19 mouse cellular contexts compared by ENCODE assay signal in genomic region chr12:117156256-117156655, GRCm38 (mm10).
DNase-seq lines count a peak whose midpoint lies in the region; ATAC-seq lines count a peak whose summit lies in the region.
"Had no signal": no experiment of that assay in that cellular context is flagged by ENCODE, and none has a peak within 500 bp of the region (broad histone marks: within the 10 kb centered on the region; RNA-seq: fewer than 3 reads in every experiment).

No protein-coding gene starts in this region.

- 9% methylated on average over 5 of the region's 5 CpGs for WGBS in neural tube, embryonic 11.5 days
- 14% methylated on average over 5 of the region's 5 CpGs for WGBS in hindbrain, embryonic 12.5 days
- 8% methylated on average over 5 of the region's 5 CpGs for WGBS in midbrain, embryonic 12.5 days
- WGBS in kidney, embryonic 16.5 days, result 20% methylated on average over 5 of the region's 5 CpGs

- peak overlapping the region; percentile 83 for H3K9ac ChIP-seq in neural tube, embryonic 11.5 days (ENCODE audit: low read length)
- peak overlapping the region; percentile 89 for H3K9ac ChIP-seq in hindbrain, embryonic 12.5 days
- peak overlapping the region; percentile 100 for H3K9ac ChIP-seq in midbrain, embryonic 12.5 days (replicated peaks)
- H3K9ac ChIP-seq in kidney, embryonic 16.5 days (replicated peaks; ENCODE audit: low read length), result no peak overlapping the region
- H3K9ac ChIP-seq: limb, embryonic 15.5 days; lung, embryonic 14.5 days had no signal

- H3K27ac ChIP-seq in neural tube, embryonic 11.5 days (ENCODE audit: low read depth, low read length), result peak overlapping the region; percentile 91
- H3K27ac ChIP-seq in hindbrain, embryonic 12.5 days, result peak overlapping the region; percentile 95
- H3K27ac ChIP-seq in midbrain, embryonic 12.5 days (replicated peaks), result peak overlapping the region; percentile 99
- no peak overlapping the region for H3K27ac ChIP-seq in kidney, embryonic 16.5 days (ENCODE audit: low read length)
- H3K27ac ChIP-seq: limb, embryonic 15.5 days had no signal

- no peak for ATAC-seq in neural tube, embryonic 11.5 days (ENCODE audit: insufficient read depth, low FRiP score, low TSS enrichment)
- ATAC-seq in hindbrain, embryonic 12.5 days (ENCODE audit: low FRiP score), result no peak
- no peak for ATAC-seq in midbrain, embryonic 12.5 days (ENCODE audit: low FRiP score, low read depth)
- ATAC-seq in kidney, embryonic 16.5 days (ENCODE audit: low FRiP score, low TSS enrichment), result no peak

- H3K4me2 ChIP-seq in neural tube, embryonic 11.5 days (ENCODE audit: low read depth), result peak overlapping the region; percentile 73
- peak overlapping the region; percentile 83 for H3K4me2 ChIP-seq in hindbrain, embryonic 12.5 days (replicated peaks)
- H3K4me2 ChIP-seq in midbrain, embryonic 12.5 days (replicated peaks), result peak overlapping the region; percentile 67
- H3K4me2 ChIP-seq in kidney, embryonic 16.5 days (replicated peaks; ENCODE audit: low read depth, low read length), result no peak overlapping the region
- H3K4me2 ChIP-seq: heart, embryonic 11.5 days; limb, embryonic 15.5 days had no signal

- DNase-seq in neural tube, embryonic 11.5 days (ENCODE audit: low spot score), result no peak
- DNase-seq in neural tube, embryonic 10.5 days (ENCODE audit: extremely low spot score, low spot score), result no peak
- no peak for DNase-seq in thymus, postnatal 0 days (ENCODE audit: low spot score)
- no peak for DNase-seq in cerebellum, postnatal 4 days (ENCODE audit: low spot score in 2 of 2)
- DNase-seq in right cerebral cortex, postnatal 36 days (ENCODE audit: low spot score in 2 of 2), result no peak
- DNase-seq: adrenal gland, postnatal 36 days; cerebellum, adult 11 months; heart, postnatal 4 days; kidney, adult 9 months; lung, embryonic 14.5 days; spleen, adult 18-20 months; thymus, adult 18-20 months had no signal

- H3K9me3 ChIP-seq in neural tube, embryonic 11.5 days (ENCODE audit: control insufficient read depth, low read length), result no peaks in the 10 kb centered on the region
- no peaks in the 10 kb centered on the region for H3K9me3 ChIP-seq in hindbrain, embryonic 12.5 days (replicated peaks)
- no peaks in the 10 kb centered on the region for H3K9me3 ChIP-seq in midbrain, embryonic 12.5 days
- no peaks in the 10 kb centered on the region for H3K9me3 ChIP-seq in kidney, embryonic 16.5 days (ENCODE audit: low read length)
- H3K9me3 ChIP-seq: limb, embryonic 15.5 days had no signal

- peak overlapping the region; percentile 70 for H3K4me3 ChIP-seq in neural tube, embryonic 11.5 days (ENCODE audit: low read depth, low read length)
- peak overlapping the region; percentile 81 for H3K4me3 ChIP-seq in hindbrain, embryonic 12.5 days
- H3K4me3 ChIP-seq in midbrain, embryonic 12.5 days, result peak overlapping the region; percentile 94
- H3K4me3 ChIP-seq in kidney, embryonic 16.5 days (ENCODE audit: low read length), result no peak overlapping the region
- H3K4me3 ChIP-seq: erythroblast, embryonic 14.5 days; limb, embryonic 15.5 days had no signal

- H3K4me1 ChIP-seq in neural tube, embryonic 11.5 days (ENCODE audit: control insufficient read depth, insufficient read depth, low read length), result peaks cover 49% of the 10 kb centered on the region
- H3K4me1 ChIP-seq in hindbrain, embryonic 12.5 days, result peaks cover 74% of the 10 kb centered on the region
- peaks cover 63% of the 10 kb centered on the region for H3K4me1 ChIP-seq in midbrain, embryonic 12.5 days
- peaks cover 26% of the 10 kb centered on the region for H3K4me1 ChIP-seq in kidney, embryonic 16.5 days (ENCODE audit: insufficient read depth, low read length)

- H3K36me3 ChIP-seq in neural tube, embryonic 11.5 days (ENCODE audit: control insufficient read depth, insufficient read depth, low read length), result no peaks in the 10 kb centered on the region
- no peaks in the 10 kb centered on the region for H3K36me3 ChIP-seq in hindbrain, embryonic 12.5 days
- peaks cover 12% of the 10 kb centered on the region; the same call in 1 of the 2 replicates for H3K36me3 ChIP-seq in midbrain, embryonic 12.5 days
- no peaks in the 10 kb centered on the region for H3K36me3 ChIP-seq in kidney, embryonic 16.5 days (ENCODE audit: insufficient read depth, low read length)
- H3K36me3 ChIP-seq: G1E; limb, embryonic 15.5 days had no signal

- H3K27me3 ChIP-seq in neural tube, embryonic 11.5 days (ENCODE audit: control insufficient read depth, insufficient read depth, low read length), result peaks cover 55% of the 10 kb centered on the region
- peaks cover 40% of the 10 kb centered on the region for H3K27me3 ChIP-seq in hindbrain, embryonic 12.5 days
- no peaks in the 10 kb centered on the region; the same call in 1 of the 2 replicates for H3K27me3 ChIP-seq in midbrain, embryonic 12.5 days
- peaks cover 97% of the 10 kb centered on the region for H3K27me3 ChIP-seq in kidney, embryonic 16.5 days (ENCODE audit: insufficient read depth, low read length)
